Comparison of ENCODE assay signal across 22 mouse cellular contexts in the genomic region with DNA sequence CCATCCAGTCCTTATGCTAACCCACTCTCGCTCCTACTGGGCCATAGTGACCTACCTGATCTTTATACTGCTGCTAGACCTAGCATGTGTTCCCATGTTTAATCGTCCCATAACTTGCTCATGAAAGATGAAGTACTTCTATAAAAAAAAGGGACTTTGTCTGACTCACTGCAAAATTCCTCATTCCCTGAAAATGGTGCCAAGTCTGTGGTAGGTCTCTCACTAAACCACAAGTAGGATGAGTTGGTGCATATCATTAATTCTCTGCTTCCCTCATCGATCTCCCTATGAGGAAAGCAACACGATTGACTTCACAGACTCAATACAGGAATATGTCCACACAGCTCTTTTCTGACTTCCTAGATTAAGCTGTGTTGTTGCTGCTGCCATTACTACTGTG. TPM values are rescaled to one million over a fixed set of nuclear protein-coding genes. Genes with fewer than 3 reads are reported as not detected.
A peak's percentile ranks its signal among the peaks of the same experiment; 100 is the strongest.
DNase-seq lines count a peak whose midpoint lies in the region; ATAC-seq and TF ChIP-seq lines count a peak whose summit lies in the region.
"Had no signal": no experiment of that assay in that cellular context is flagged by ENCODE, and none has a peak within 500 bp of the region (broad histone marks: within the 10 kb centered on the region; RNA-seq: fewer than 3 reads in every experiment).

No protein-coding gene starts in this region.

- DNase-seq in 3134 (ENCODE audit: extremely low read depth, insufficient read length, low spot score) (peak; percentile 41), NIH3T3 (ENCODE audit: low read depth) (peak; percentile 83), adipocyte (ENCODE audit: low spot score) (peak; percentile 34)
- DNase-seq in adrenal gland, adult 2 months: no peak
- DNase-seq in forebrain, postnatal 0 days: no peak
- no peak for DNase-seq in gastrocnemius, postnatal 25 days
- DNase-seq: adrenal gland, adult 8-10 months; adrenal gland, postnatal 14 days; adrenal gland, postnatal 36 days; B cell, adult 2 months; cerebellum, adult 11-12 months; cerebellum, adult 2 months; cerebellum, adult 9-10 months; cerebellum, postnatal 10 days; cerebellum, postnatal 25 days; gastrocnemius, adult 2 months had no signal

- H3K79me2 ChIP-seq in C2C12 (ENCODE audit: control insufficient read depth, insufficient read depth): no peaks in the 10 kb centered on the region

- H3K9me3 ChIP-seq in forebrain, postnatal 0 days (ENCODE audit: low read length): no peaks in the 10 kb centered on the region
- no peaks in the 10 kb centered on the region for H3K9me3 ChIP-seq in forebrain, embryonic 16.5 days (ENCODE audit: control insufficient read depth, low read length)
- H3K9me3 ChIP-seq: embryonic facial prominence, embryonic 10.5 days; embryonic facial prominence, embryonic 12.5 days; forebrain, embryonic 13.5 days had no signal

- 88% methylated on average over 4 of the region's 4 CpGs for WGBS in forebrain, postnatal 0 days
- WGBS in forebrain, embryonic 16.5 days: 89% methylated on average over 4 of the region's 4 CpGs

- H3K27ac ChIP-seq in forebrain, postnatal 0 days (ENCODE audit: low read depth, low read length): no peak overlapping the region
- no peak overlapping the region for H3K27ac ChIP-seq in forebrain, embryonic 16.5 days (ENCODE audit: low read length)
- H3K27ac ChIP-seq: embryonic facial prominence, embryonic 10.5 days; embryonic facial prominence, embryonic 12.5 days; forebrain, embryonic 13.5 days; gastrocnemius, adult 2 months had no signal

- H3K79me3 ChIP-seq in C2C12 (ENCODE audit: low read depth): no peaks in the 10 kb centered on the region

- H3K36me3 ChIP-seq in C2C12 (ENCODE audit: control insufficient read depth, insufficient read depth): no peaks in the 10 kb centered on the region
- H3K36me3 ChIP-seq in forebrain, postnatal 0 days (ENCODE audit: insufficient read depth): no peaks in the 10 kb centered on the region
- H3K36me3 ChIP-seq in forebrain, embryonic 16.5 days (ENCODE audit: control insufficient read depth, insufficient read depth): no peaks in the 10 kb centered on the region
- H3K36me3 ChIP-seq: embryonic facial prominence, embryonic 10.5 days; embryonic facial prominence, embryonic 12.5 days had no signal

- H3K4me1 ChIP-seq in forebrain, postnatal 0 days (ENCODE audit: insufficient read depth): no peaks in the 10 kb centered on the region
- H3K4me1 ChIP-seq in forebrain, embryonic 16.5 days (replicated peaks; ENCODE audit: control insufficient read depth, insufficient read depth, low read length): no peaks in the 10 kb centered on the region
- H3K4me1 ChIP-seq: forebrain, embryonic 13.5 days had no signal

- no peak for ATAC-seq in forebrain, postnatal 0 days
- ATAC-seq in forebrain, embryonic 16.5 days: no peak
- ATAC-seq: activated CD4-positive, CD25-positive, alpha-beta regulatory T cell, adult 4 months; forebrain, embryonic 13.5 days had no signal

- no peaks in the 10 kb centered on the region for H3K27me3 ChIP-seq in C2C12 (ENCODE audit: control insufficient read depth, insufficient read depth, insufficient read length)
- H3K27me3 ChIP-seq in forebrain, postnatal 0 days (ENCODE audit: insufficient read depth, low read length): no peaks in the 10 kb centered on the region
- no peaks in the 10 kb centered on the region for H3K27me3 ChIP-seq in forebrain, embryonic 16.5 days (replicated peaks; ENCODE audit: control insufficient read depth, insufficient read depth, low read length)
- H3K27me3 ChIP-seq: embryonic facial prominence, embryonic 12.5 days; forebrain, embryonic 13.5 days had no signal

- H3K9ac ChIP-seq in forebrain, postnatal 0 days: no peak overlapping the region
- no peak overlapping the region for H3K9ac ChIP-seq in forebrain, embryonic 16.5 days (replicated peaks; ENCODE audit: low read depth, low read length)
- H3K9ac ChIP-seq: embryonic facial prominence, embryonic 12.5 days; forebrain, embryonic 13.5 days had no signal

- no peak overlapping the region for H3K4me3 ChIP-seq in C2C12 (ENCODE audit: insufficient read depth, poor library complexity, severe bottlenecking)
- no peak overlapping the region for H3K4me3 ChIP-seq in forebrain, postnatal 0 days (ENCODE audit: low read depth, low read length)
- H3K4me3 ChIP-seq in forebrain, embryonic 16.5 days (replicated peaks; ENCODE audit: low read length): no peak overlapping the region
- H3K4me3 ChIP-seq: embryonic facial prominence, embryonic 10.5 days; embryonic facial prominence, embryonic 12.5 days; forebrain, embryonic 13.5 days; gastrocnemius, adult 2 months had no signal

- no peak overlapping the region for H3K4me2 ChIP-seq in forebrain, postnatal 0 days (ENCODE audit: low read depth)
- no peak overlapping the region for H3K4me2 ChIP-seq in forebrain, embryonic 16.5 days (ENCODE audit: low read length)
- H3K4me2 ChIP-seq: embryonic facial prominence, embryonic 12.5 days; forebrain, embryonic 13.5 days had no signal

- no peak overlapping the region for H3ac ChIP-seq in C2C12 (ENCODE audit: control insufficient read depth, insufficient read length, low read depth)

- no peak for TF ChIP-seq CTCF in C2C12 (IDR thresholded peaks at IDR 0.05; ENCODE audit: control insufficient read depth, insufficient read depth, insufficient read length)
- TF ChIP-seq CTCF in forebrain, postnatal 0 days (IDR thresholded peaks at IDR 0.05; ENCODE audit: low read depth): no peak

TF ChIP-seq in C2C12, 6 proteins besides CTCF, POLR2A, EP300 and RAD21:
- TF ChIP-seq FOSL1 (IDR thresholded peaks at IDR 0.05; ENCODE audit: insufficient read depth, low read length, poor library complexity, severe bottlenecking) (peak; percentile 21), MYOG (IDR thresholded peaks at IDR 0.05; ENCODE audit: control insufficient read depth, extremely low read depth, insufficient read length) (no peak)

RNA-seq across cellular contexts. Expression of a gene that starts 46.9 kb away (rescaled TPM):
- polyA plus RNA-seq in C2C12 (2012; fragmentation: generic; extraction: Trizol): 5.8 TPM
- total RNA-seq in adrenal gland, adult 2 months (2021): 10 to 100 TPM; 21.6 to 28.6 TPM
- polyA plus RNA-seq in adrenal gland, adult 2 months (2012; rRNA removed): 16.3 and 18.1 TPM in 2 replicates
- 23.9 and 29.1 TPM in 2 replicates for total RNA-seq in forebrain, postnatal 0 days (2014; rRNA removed)
- polyA plus RNA-seq in forebrain, postnatal 0 days (2015; fragmentation: Nextera tagmentation; extraction: Ambion mirVana): 20.5 and 23.8 TPM in 2 replicates
- 10 to 100 TPM in 1 of 2 experiments, 1 to 10 TPM in 1; 9.5 to 11.7 TPM for total RNA-seq in gastrocnemius, postnatal 25 days (2021)
- 28.4 and 29.0 TPM in 2 replicates for polyA plus RNA-seq in forebrain, embryonic 16.5 days (2015; fragmentation: Nextera tagmentation; extraction: Ambion mirVana)

RNA-seq across cellular contexts. Expression of a gene that starts 50.6 kb away (rescaled TPM):
- 37.9 TPM for polyA plus RNA-seq in C2C12 (2012; fragmentation: generic; extraction: Trizol)
- 10 to 100 TPM; 49.7 to 76.7 TPM for total RNA-seq in adrenal gland, adult 2 months (2021)
- polyA plus RNA-seq in adrenal gland, adult 2 months (2012; rRNA removed): 11.4 and 22.0 TPM in 2 replicates
- 53.7 and 67.8 TPM in 2 replicates for total RNA-seq in forebrain, postnatal 0 days (2014; rRNA removed)
- 54.1 and 62.1 TPM in 2 replicates for polyA plus RNA-seq in forebrain, postnatal 0 days (2015; fragmentation: Nextera tagmentation; extraction: Ambion mirVana)
- 10 to 100 TPM; 16.8 to 17.6 TPM for total RNA-seq in gastrocnemius, postnatal 25 days (2021)
- 87.1 and 99.3 TPM in 2 replicates for polyA plus RNA-seq in forebrain, embryonic 16.5 days (2015; fragmentation: Nextera tagmentation; extraction: Ambion mirVana)

Comparison
In these comparisons a context has a peak if more than half of its experiments do, and no peak if none do; other contexts are left out.
1. DNase-seq: peak in 3134 (single experiment), NIH3T3 (single experiment) and adipocyte (single experiment); none in adrenal gland, adult 2 months (single experiment), forebrain, postnatal 0 days (single experiment) and gastrocnemius, postnatal 25 days (single experiment).